Mouse (Mus musculus): ENCODE measurements around the gene Rcsd1.
"Not testable (repeated sequence)": the region's sequence is repeated elsewhere in the genome, so short reads cannot be mapped to it uniquely, and the experiment has no call there.

Gene Rcsd1

DNA sequence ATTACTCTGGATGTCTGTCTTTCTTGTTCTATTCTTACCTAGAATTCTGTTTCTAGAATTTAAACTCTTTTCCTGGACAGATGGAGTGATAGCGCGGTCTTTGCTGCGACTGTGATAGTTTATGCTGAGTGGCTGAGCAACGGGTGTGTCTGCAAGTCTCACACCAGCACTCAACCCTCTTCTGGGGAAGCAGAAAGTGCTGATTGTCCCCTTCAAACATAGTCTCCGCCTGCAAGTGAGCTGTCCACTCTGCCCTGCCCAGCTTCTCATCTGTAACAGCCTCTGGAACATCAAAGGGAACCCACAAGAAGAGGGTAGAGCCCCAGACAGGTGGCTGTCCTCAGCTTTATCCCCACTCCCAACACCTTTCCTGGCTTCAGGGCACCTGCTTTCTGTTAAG lies 19.7 kb downstream of the Rcsd1 start:
- DNase-seq (ENCODE audit: low spot score), result no peak

DNA sequence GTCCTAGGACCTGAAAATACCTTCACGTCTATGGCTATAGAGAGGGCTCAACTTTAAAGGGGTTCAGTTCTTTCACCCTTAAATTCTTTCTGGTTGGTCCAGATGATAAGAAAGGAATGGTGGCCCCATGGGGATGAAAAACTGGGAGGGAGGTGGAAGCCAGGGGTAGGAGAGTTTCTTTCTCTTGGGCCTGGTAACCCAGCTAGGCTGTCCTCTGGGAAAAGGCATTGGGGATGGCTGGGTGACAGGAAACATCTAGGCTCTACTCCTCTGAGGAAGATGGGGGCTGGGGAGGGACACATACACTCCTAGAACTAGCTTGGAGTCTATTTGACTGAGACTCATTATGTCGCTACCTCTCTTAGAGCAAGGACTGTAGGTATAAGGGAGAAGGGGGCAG lies 21.7 kb downstream of the Rcsd1 start:
- DNase-seq (ENCODE audit: low spot score), result no peak

DNA sequence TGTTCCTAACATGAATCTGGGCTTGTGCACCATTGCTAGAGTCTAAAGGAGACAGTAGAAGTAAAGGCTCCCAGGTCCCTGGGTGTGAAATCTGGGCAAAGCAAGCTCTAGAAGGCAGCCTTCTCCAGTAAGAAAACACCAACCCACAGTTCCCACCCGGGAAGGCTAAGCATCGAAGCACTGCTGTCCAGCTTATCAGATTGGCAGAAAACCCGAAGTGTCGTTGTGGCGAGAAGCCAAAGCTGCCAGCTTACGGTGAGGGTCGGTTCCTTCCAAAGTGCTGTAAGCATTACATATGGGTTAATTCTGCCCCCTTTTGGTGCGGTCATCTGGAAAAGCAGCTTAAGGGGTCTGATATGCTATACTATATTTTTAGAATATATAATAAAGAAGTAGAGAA lies 22.6 kb downstream of the Rcsd1 start:
- no peak for DNase-seq (ENCODE audit: low spot score)

DNA sequence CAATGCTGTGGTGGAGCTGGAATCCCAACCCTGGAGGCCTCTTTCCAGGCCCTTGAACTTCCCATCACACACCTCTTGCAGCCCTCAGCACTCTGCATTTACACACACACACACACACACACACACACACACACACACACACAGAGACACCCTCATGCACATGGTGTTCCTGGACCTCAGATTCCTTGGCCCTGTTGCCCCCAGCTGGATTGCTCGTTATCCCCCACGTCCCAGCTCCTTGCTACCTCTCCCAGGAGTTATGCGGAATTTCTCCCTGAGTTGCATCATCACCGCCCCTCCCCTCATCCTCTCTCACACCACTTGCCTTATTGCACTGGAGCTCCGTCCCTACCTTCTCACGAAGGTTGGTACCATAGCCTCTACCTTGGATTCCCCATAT lies 23.2 kb downstream of the Rcsd1 start:
- DNase-seq (ENCODE audit: low spot score), result no peak

DNA sequence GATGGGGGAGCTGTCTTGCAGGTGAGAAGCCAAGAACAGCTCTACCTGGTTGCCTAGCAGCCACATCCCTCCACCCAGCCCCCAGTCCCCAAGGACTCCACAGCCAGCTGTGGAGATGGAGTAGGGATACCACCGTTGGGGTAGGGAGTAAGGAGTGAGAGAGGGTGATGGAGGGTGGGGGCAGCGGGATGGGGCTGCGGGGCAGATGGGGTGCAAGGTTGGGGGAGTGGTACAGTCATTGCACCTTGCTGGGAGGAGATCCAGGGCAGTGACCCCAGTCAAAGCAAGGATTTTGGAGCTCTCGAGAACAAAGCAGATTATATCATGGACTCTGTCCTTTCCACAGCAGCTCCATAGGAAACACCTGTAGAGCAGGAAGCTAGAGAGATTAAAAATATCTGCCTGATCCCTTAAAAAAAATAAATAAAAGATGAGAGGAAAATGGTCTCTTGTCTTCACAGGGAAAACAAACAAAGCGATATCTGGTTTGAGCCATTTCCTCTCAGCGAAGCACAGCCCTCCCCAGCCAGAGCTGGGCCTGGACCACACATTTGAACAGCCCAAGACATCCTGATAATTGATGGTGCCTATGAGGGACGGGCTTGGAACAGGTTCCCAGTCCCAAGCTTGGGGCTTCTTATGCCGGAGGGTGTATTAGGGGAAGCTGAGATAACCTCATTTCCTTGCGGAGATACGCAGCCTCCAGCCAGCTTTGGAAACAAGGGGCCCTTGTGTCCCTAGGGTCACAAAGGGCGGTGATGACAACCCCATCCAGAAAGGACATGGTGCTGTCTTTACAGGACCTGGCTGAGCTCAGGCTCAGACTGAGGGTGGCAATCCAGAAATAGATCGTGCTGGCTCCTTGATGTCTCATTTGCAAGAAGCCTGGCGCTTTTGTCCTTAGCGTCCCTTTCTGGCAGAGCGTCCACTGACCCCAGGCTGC lies 25.0 kb downstream of the Rcsd1 start:
- DNase-seq (ENCODE audit: low spot score), result no peak

DNA sequence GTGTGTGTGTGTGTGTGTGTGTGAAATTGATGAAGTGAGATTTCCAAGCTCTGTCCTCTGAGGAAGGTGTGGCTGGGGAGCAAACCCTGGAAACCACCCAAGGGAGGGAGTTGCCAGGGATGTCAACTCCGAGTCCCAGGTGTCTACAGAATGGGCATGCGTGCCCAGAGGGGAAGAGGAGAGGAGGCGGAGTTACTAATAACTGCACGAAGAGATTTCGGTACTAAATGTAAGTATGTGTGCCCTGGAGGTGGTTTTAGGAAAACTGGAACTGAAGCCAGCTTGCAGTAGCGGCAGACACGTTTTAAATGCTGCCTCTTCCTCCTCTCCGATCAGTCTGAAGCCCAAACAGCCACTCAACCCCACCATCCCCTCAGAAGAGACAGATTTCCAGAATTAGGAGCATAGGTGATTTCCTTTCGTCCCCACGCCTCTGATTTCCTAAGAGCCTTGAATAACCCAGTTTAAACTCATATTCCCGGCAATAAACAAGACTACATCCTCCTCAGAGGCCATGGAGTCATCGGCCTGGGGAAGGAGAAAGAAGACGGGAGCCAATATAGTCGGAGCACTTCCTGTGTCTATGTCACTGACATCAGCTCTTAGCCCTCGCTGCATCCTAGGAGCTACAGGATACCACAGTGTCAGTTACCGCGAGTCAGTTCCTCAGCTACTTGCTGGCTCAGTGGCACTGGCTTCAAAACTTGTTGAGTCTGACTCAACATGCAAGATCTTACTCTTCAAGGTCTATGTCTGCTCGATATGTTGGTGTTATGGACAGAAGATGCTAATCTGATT lies 27.3 kb downstream of the Rcsd1 start:
- no peak for DNase-seq (ENCODE audit: low spot score)

DNA sequence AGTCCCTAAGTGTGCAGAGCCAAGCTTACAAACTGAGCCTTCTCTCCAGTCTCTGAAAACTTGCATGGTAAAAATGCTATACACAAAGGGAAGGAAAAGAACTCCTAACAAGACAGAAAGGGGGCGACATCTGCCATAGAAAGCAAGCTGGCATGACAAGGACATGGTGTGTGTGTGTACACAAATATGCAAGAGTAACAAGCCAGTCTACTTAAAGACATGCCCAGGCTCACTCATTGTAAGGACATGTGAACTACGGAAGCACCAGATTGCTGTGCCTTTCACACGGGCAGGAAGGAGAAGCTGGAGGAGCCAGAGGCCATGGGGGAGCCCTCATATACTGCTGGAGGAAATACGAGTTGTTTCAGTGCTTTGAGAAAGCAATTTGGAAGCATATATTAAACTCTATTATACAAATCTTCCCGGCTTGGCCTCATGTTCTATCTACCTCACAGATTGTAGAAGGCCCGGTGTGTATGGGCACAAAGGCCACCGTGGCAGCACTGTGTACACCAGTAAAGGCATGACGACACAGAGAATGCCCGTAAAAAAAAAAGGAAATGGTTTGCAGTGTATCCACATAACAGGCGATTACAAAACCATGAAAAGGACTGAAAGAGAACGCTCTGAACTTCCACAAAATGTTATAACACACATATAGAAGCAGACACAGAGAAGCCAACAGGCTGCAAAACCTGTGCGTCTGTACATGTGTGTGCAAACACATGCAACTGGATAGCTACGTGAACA lies 28.3 kb downstream of the Rcsd1 start:
- DNase-seq (ENCODE audit: low spot score), result no peak

DNA sequence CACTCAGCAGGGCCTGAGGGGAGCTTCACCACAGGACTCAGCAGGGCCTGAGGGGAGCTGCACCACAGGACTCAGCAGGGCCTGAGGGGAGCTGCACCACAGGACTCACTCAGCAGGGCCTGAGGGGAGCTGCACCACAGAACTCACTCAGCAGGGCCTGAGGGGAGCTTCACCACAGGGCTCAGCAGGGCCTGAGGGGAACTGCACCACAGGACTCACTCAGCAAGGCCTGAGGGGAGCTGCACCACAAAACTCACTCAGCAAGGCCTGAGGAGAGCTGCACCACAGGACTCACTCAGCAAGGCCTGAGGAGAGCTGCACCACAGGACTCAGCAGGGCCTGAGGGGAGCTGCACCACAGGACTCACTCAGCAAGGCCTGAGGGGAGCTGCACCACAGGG lies 29.5 kb downstream of the Rcsd1 start:
- DNase-seq (ENCODE audit: low spot score), result not testable (repeated sequence)

DNA sequence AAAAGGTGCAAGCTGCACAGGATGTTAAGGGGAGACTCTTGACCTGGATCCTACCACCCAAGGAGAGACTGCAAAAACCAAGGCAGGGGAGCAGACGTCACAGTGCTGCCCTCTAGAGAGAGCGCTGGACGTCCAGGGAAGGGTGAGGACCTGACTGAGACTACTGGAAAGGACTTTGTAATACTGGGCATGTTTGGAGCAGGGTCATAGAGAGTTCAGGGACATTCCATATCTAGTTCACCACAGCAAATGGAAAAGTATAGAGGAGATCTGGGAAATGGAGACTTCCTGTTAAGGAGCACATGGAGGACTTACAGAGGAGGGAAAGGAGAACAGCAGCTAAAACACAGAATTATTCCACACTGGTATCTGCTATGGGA lies 29.9 kb downstream of the Rcsd1 start:
- no peak for DNase-seq (ENCODE audit: low spot score)

DNA sequence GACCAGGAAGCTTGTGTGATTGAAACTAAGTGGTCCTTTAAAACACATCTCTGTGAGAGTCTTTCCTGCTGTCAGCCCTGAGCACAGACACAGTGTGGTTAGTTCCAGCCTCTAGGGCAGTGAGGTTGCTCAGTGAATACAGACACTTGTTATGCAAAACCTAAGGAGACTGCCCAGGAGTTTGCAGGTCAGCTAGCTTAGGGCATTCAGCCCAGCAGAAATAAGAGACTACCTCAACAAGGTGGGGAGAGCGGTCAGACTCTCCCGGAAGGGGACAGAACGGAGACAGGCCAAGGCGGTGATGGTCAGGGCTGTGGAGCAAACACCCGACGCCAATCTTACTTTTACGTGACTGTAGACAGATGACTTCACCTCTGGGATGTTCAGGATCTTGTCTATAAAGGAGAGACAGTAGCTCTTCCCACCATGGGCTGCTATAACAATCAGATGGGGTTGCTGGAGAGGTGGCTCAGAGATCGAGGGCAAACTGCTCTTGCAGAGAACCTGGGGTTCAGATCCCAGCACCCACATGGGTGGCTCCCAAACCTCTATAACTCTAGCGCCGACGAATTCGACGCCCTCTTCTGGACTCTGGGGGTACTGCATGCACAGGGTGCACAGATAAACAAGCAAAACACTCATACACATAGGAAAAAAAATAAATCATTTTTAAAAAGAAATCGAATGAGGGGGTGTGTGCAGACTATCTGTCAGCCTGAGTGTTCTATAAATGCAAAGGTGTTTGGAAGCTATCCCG lies 30.5 kb downstream of the Rcsd1 start:
- no peak for DNase-seq (ENCODE audit: low spot score)

DNA sequence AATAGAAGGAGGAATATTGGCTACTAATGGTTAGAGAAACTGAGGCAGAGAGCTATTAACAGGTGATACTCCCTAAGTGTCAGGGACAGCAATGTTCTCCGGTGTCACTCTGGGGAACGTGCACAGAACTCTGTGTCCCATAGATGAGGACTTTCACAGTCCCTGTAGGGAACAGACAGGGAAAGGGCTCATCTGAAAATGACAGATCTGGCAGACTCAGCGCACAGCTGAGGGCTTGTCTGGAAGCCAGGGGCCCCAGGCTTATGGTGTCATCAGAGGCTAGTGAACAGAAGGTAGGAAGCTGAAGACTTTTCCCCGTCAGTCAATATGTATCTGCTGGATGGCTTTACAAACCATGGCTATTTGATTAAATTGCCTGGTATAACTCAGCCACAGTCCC lies 32.0 kb downstream of the Rcsd1 start:
- no peak for DNase-seq (ENCODE audit: low spot score)

DNA sequence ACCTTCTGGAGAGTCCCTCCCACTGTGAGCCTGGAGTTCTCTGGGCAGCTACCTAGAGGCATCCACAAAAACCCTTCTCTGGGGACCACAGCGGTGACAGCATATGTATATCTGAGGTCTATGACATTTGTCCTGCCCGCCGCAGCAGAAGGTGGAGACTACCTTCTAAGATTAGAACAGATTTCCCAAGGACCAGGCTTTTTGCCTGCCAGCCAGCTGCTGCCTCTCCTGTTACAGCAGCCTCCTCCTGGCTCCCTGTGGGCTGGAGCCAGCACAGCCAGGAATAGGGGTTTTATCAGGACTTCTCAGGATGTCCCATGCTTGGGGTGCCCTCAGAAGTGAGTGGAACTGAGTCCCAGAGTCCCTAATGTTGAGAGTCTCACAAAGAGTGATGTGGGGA lies 32.6 kb downstream of the Rcsd1 start:
- no peak for DNase-seq (ENCODE audit: low spot score)

DNA sequence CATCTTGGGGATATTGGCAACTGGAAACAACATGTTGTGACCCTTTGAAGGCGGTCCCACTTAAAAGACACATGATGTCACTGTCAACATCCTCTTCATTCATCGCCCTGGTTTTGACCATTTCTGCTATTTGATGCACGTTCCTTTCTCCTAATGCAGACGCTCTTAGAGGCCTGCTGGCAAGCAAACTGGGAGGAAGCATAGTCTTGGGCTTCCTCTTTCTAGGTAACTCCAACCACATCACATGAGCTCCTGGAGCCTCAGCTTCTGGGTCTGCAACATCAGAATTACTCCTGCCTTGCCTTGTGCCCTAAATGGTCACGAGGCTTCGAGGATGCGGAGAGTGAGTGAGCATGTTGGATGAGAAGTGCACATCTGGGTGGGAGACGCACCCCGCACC lies 34.4 kb downstream of the Rcsd1 start:
- DNase-seq (ENCODE audit: low spot score), result no peak

DNA sequence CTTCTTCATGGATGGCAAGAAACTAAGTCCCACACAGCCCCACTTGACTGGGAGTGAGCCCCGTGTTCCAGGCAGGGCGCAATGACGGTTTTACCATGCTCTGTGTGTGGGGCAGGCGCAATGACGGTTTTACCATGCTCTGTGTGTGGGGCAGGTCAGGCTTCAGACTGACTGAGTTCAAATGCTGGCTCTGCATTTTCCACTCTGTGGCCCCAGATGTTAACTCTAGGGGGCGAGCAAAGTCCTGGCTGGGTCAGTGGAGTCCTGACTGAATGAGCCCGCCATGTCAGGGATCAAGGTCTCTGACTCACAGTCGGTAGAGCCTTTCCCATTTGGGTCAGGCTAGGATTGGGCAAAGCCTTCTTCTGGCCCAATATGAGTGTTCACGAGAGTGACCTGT lies 37.2 kb downstream of the Rcsd1 start:
- no peak for DNase-seq (ENCODE audit: low spot score)

DNA sequence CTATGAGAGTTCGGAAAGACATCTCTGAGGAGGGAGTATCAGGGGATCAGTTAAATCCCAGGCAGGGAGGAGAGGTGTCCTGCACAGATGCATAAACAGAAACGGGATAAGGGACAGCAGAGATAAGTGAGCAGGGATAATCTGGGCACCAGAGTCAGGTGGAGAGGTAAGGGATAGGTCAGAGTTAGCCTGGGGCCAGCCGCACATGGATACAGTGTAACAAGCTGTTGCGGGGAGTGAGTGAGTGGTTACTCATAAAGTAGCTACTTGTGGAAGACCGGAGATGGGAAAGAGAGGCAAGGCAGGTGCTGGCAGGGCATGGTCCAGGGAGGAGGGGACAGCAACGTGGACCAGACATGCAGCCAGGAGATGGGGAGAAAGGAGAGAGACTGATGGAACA lies 39.5 kb downstream of the Rcsd1 start:
- peak; percentile 83 for DNase-seq (ENCODE audit: low spot score)

DNA sequence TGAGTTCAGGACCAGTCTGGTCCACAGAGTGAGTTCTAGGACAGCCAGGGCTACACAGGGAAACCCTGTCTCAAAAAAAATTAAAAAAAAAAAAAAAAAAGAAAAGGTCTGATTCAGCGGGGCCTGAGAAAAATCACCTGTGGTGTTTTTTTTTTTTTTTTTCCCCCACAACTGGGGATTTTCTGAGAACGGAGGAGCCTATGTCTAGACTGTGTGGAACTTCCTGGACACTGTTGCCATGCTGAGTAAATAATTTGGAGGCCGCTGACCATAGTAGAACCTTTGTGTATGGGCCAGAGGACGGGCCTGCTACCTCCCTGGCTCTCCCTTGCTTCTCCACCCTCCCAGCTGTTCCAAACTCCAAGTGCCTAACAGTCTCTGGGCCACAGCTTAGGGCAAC lies 40.7 kb downstream of the Rcsd1 start:
- DNase-seq (ENCODE audit: low spot score), result no peak

DNA sequence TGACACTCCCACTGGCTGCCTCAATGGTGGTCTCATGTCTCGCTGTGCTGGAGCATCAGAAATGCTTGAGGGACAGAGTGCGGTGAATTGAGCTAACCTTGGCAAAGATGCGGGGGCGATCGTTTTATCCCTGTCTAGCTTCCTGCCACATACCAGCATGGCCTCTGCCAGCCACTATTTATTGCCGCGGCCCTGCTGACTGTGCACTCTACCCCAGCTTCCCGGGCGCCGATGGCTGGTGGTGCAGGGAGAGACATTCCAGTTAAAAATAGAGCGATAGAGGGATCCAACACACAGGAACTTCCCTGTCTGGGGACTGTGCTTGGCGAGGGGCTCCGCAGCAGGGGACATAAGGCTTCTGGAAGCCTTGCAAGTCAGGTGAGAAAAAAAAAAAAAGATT lies 42.2 kb downstream of the Rcsd1 start:
- no peak for DNase-seq (ENCODE audit: low spot score)

DNA sequence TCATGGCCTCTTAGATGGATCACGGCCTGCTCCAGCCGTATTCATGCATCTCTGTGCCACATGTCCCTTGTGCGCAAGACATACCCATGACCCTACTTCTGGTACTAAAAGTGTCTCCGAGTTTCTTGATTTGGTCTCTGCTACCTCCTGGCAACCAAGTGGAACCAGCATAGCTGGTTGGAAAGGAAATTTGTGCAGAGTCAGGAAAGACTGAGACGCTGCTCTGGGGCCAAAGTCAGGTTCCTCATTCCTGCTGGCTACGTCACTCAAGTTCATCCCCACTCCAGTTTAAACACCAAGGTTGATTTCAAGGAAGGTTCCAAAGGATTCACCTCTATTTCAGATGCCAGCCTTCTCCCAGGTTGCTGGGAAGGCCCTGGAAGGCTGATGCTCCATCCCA lies 42.6 kb downstream of the Rcsd1 start:
- no peak for DNase-seq (ENCODE audit: low spot score)

DNA sequence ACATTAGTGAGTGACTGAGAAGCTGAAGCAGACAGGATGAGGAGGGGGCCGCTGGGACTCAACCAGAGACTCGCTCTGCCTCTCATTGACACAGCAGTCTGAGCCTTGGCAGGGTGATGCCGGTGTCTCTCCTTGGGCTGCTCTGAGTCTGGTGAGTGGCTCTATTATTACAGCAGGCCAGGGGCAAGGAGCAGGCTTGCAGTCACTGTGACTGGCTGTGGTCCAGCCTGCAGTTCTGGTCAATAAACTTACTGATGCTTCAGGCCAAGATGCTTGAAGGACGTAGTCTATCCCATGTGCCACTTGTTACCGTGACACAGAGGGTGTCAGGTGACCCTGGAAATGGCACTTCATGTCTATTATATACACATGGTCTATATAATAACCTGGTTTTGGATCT lies 43.8 kb downstream of the Rcsd1 start:
- no peak for DNase-seq (ENCODE audit: low spot score)

DNA sequence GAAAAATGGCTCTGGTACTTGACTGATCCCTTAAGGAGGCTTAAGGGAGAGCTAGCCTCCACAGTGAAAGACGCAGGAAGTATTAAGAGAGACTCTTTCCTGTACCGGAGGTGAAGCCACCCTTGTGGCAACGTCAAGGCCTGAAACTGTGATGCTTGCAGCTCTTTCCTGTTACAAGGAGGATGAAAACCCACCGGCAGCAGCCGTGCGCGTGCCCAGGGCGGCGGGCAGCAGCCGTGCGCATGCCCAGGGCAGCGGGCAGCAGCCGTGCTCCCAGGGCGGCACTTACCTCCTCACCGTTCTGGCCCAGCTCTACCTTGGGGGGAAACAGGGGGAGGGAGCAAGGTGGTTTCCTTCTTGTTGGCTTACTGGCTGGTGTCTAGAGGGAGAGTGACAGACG lies 46.3 kb downstream of the Rcsd1 start:
- no peak for DNase-seq (ENCODE audit: low spot score)

DNA sequence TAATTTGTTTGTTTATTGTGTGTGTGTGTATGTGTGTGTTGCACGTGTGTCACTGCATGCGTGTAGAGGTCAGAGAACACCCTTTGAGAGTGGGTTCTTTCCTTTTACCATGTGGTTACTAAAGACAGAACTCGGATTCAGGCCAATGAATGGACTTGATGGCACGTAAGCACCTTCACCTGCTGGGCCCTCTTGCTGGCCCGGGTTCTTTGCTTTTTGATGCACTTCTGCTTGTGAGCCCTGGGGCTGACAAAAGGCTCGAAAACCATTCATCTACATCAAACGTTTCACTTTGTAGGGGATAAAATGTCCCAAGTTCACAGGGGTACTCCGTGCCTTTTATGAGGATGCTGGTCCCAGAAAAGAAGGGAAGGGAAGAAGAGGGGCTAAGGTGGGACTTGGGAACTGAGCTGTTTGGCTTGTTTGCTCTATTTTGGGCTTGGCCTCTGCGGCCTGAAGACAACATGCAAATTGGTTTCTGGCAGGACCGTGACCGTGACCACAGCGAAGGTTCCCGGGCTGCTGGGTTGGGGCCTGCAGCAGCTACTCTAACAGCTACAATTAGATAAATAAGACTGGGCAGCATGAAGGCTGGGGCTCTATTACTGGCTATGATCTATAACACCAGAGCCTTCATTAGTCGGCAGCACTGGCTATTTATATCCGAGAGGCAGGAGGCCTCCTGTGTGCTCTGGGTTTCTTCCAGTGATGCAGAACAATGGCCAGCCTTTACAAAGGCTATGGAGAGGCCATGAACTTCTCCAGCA lies 46.9 kb downstream of the Rcsd1 start:
- DNase-seq (ENCODE audit: low spot score), result no peak

Data from testis, postnatal 14 days (tissue).